Mouse (Mus musculus) cerebellum, adult 11 months (tissue): ENCODE data around the gene Stk11.
A peak's percentile ranks its signal among the peaks of the same experiment; 100 is the strongest.
"Not testable (repeated sequence)": the region's sequence is repeated elsewhere in the genome, so short reads cannot be mapped to it uniquely, and the experiment has no call there.

Experiments
- DNase-seq: peaks from one replicate; pipeline ENCODE4 v3.0.0; 2022

Gene Stk11

DNA sequence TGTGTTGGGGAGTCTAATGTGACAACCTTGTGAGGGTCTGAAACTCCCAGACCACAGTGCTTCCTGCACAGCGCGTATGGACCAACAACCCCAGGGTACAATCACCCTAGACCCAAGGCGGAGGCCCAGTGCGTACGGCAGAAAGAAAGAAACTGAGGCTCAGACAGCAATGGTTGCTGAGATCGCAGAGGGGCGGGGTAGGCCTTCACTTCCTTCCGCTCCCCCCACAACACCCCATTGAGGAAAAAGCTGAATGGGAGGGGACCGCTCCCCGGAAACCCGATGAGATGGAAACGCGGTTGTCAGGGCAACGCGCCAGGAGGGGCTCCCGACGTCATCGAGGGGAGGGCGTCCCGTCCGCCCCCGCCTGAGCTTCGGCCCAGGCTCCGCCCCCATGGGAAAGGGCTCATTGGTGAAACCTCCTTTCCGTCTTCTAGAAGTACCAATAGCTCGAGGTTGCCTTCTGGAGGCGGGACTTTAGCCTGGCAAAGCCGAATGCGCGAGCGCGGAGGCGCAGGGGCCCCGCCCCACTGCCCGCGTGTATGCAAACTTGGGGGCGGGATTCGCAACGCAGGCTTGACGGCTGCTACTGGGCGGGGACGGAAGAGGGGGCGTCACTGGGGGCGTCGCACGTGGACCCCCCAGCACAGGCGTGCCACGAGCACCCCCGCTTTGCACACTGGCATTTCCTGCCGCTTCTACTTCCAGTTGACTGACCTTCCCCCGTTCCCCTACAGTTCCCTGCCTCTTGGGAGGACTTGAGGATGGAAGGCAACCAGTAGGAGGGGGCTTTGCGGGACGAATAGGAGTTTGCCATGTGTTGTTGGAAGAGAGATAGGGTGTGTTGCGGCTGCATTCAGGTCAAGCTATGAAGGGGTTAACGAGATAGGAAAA lies 44.2 kb downstream of the Stk11 start:
- peak; percentile 98 for DNase-seq

DNA sequence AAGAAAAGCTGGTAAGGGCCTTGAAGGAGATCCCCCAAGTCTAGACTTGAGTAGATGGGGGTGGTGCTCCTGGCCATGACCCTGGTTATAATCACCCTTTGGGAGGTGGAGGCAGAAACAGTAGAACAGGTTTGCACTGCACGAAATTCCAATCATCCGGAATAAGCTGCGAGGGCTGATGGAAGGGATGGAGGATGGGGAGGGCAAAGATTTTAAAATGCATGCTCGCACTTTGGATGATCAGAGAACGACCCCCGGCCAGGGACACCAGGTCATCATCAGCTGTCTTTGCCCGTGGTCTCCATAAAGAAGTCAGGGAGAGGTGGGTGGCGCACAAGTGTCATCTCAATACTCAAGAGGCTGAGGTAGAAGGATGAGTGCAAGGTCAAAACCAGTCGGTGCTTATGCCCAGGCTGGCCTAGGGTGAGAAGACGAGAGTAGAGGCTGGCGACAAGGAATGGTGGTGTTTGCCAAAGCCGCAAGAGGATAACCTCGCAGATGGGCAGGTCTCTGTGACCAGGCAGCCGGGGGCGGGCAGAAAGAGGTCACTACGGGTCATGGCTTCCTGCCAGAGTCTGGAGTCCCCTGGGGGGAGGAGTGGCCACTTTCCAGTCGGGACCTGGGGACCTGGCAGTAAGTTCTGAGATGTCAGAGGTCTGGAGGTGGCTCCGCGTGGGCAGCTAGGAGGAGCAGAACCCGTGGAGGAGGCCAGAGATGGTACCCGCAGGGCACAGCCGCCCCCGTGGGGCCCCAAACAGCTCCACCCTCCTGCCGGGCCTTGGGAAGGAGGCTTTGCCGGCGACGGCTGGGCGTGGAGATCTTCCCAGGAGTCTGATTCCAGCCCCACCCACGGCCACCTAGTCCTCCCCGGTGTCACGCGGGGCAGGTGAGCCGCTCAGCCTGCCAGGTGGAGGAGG lies 45.1 kb downstream of the Stk11 start:
- peak; percentile 78 for DNase-seq

GRCm38 (mm10) chr10:80161522-80162242 lies 46.1 kb downstream of the Stk11 start:
- no peak for DNase-seq

GRCm38 (mm10) chr10:80162243-80162608 lies 46.6 kb downstream of the Stk11 start:
- DNase-seq: no peak

- DNase-seq: no peak
Measured at GRCm38 (mm10) chr10:80162716-80163299, 47.2 kb downstream of the Stk11 start.

GRCm38 (mm10) chr10:80163721-80164120 lies 48.1 kb downstream of the Stk11 start:
- no peak for DNase-seq

GRCm38 (mm10) chr10:80164161-80164997 lies 48.8 kb downstream of the Stk11 start:
- DNase-seq: no peak

- DNase-seq: peak; percentile 98
Measured at GRCm38 (mm10) chr10:80164998-80165344, 49.4 kb downstream of the Stk11 start.

- DNase-seq: no peak
Measured at GRCm38 (mm10) chr10:80165392-80166128, 50.0 kb downstream of the Stk11 start, which contains the start of gene Cirbp. Gene Cirbp, plus strand, starts transcription at chr10:80165985.

DNA sequence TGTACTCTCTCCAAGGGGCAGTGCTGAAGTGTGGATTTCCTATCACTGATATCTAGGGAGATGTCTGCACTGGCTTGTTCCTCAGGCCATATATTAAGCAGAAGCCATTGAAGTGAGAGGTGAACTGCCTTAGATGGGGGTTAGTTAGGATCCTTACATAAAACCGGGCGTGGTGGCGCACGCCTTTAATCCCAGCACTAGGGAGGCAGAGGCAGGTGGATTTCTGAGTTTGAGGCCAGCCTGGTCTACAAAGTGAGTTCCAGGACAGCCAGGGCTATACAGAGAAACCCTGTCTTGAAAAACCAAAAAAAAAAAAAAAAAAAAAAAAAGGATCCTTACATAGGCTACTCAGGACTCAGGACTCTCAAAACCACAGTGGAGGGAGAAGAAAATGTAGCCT lies 50.5 kb downstream of the Stk11 start:
- DNase-seq: not testable (repeated sequence)

- DNase-seq: peak; percentile 99
Measured at GRCm38 (mm10) chr10:80167460-80168037, 51.9 kb downstream of the Stk11 start.

DNA sequence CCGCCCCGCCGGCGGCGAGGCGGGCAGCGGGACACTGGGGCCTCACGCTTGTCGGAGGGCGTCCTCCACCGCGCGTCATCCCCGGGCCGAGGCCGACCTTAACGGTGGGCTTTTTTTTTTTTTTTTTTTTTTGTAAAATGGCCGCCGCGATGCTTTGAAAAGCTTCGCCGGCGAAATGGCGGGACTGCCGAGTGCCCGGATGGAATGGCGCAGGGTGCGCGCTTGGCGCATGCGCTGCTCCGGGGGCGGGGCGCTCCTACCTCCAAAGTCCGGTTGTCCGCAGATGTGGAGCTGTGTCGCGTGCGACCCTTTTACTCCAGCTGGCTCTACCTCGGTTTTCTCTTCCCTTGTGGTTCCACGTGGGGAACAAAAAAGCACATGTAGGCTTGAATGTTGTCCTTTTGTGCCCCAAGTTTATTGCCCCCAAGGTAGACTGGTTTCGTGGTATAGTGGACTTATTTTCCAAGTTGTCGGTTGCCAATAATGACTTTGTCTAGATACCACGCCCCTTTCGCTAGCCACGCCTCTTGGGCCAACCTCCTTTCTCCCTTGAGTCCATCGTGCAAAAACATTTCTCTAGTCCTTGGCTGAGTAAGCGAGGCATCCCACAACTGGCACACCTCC lies 52.5 kb downstream of the Stk11 start:
- DNase-seq: peak; percentile 93

- DNase-seq: no peak
Measured at GRCm38 (mm10) chr10:80169070-80169469, 53.5 kb downstream of the Stk11 start.

DNA sequence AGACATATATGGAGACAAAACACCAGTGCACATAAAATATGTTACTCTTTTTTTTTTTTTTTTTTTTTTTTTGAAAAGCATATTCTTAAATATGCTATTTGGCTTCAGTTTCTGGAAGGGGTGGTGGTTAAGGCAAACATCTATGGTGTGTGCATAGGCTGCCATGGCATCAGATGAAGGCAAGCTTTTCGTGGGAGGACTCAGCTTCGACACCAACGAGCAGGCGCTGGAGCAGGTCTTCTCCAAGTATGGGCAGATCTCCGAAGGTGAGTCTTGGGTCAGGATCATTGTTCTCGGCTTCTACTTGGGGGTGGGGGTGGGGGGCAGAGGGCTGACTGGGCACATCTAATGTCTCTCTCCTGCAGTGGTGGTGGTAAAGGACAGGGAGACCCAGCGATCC lies 54.0 kb downstream of the Stk11 start:
- no peak for DNase-seq

GRCm38 (mm10) chr10:80170052-80170451 lies 54.4 kb downstream of the Stk11 start:
- peak; percentile 45 for DNase-seq

DNA sequence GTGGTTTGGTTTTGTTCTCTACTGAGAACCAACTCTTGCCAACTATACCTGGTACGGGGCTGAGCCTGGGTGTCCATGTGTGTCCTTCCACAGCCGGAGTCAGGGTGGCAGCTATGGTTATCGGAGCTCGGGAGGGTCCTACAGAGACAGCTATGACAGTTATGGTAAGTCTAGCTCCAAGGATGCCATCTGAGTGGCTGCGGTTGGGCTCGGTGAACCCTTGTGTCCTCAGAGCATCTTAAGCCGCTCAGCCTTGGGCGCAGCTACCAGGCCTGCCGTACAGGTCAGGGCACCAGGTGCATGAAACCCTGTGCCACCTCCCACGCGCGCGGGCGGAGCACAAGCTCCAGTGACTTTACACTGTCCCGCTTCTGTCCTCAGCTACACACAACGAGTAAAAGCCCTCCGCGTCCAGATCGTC lies 55.0 kb downstream of the Stk11 start:
- peak; percentile 48 for DNase-seq

- DNase-seq: peak; percentile 38
Measured at GRCm38 (mm10) chr10:80171252-80171651, 55.6 kb downstream of the Stk11 start.

- peak; percentile 41 for DNase-seq
Measured at GRCm38 (mm10) chr10:80171760-80172526, 56.3 kb downstream of the Stk11 start.
